Mouse (Mus musculus): ENCODE measurements around the gene Plpp3. TPM values are rescaled to one million over a fixed set of nuclear protein-coding genes. Genes with fewer than 3 reads are reported as not detected.
A peak's percentile ranks its signal among the peaks of the same experiment; 100 is the strongest.

Plpp3 gene
- polyA plus RNA-seq, 1 experiment from 2014 or later: 67.7 TPM

DNA sequence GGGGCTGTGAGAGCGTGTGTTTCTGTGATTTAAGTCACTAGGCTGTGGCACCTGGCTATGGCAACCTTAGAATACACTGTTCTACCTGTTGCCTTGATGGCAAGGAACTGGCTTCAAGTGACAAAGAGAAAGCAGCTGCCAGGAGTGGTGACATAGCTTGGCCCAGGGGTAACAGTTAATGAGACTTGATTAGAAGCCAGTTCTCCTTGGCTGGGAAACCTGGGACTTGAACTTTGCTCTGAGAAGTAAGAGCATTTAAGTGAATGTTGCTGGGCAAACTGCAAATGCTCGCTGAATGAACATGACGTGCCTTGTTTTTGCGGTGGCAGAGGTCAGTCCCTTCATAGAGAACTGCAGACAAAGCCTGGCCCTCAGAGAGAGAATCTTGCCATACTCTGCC is 122.7 kb downstream of the Plpp3 start:
- Histone ChIP-seq H3K27me3 (replicated peaks; ENCODE audit: control insufficient read depth, insufficient read depth, low read length) (no peaks in the 10 kb centered on the region), H3K9ac (replicated peaks; ENCODE audit: low read depth, low read length) (no peak overlapping the region), H3K27ac (ENCODE audit: low read length) (no peak overlapping the region), H3K4me2 (ENCODE audit: low read length) (no peak overlapping the region), H3K4me3 (replicated peaks; ENCODE audit: low read length) (no peak overlapping the region), H3K9me3 (ENCODE audit: control insufficient read depth, low read length) (no peaks in the 10 kb centered on the region), H3K36me3 (ENCODE audit: control insufficient read depth, insufficient read depth) (no peaks in the 10 kb centered on the region), H3K4me1 (replicated peaks; ENCODE audit: control insufficient read depth, insufficient read depth, low read length) (peaks cover 16% of the 10 kb centered on the region)
- ATAC-seq: no peak
- WGBS: 65% methylated on average over 4 of the region's 4 CpGs

DNA sequence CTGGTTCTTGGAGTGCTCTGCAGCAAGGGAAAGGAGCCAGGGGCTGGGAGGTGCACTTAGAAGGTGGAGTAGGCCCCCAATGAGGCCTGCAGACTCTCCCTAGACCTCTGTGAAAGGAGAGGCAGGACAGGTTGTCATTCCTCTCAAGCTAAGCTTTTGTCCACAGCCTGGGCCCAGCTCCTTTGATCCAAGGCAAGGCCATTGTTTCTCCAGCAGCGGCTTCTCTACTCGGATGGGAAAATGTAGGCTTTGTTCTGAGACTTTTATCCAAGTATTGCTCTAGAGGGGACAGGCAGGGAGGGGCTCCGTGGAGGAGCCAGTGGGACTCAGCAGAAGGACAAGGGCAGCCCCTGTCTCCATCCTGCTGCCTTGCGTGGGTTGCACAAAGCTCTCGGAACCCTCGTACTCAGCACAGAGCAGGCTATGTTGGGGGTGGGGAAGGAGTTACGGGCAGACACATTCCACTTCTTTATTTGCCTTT is 124.6 kb downstream of the Plpp3 start:
- Histone ChIP-seq H3K9ac (replicated peaks; ENCODE audit: low read depth, low read length) (no peak overlapping the region), H3K4me3 (replicated peaks; ENCODE audit: low read length) (no peak overlapping the region), H3K27ac (ENCODE audit: low read length) (no peak overlapping the region), H3K4me2 (ENCODE audit: low read length) (no peak overlapping the region), H3K36me3 (ENCODE audit: control insufficient read depth, insufficient read depth) (no peaks in the 10 kb centered on the region), H3K27me3 (replicated peaks; ENCODE audit: control insufficient read depth, insufficient read depth, low read length) (no peaks in the 10 kb centered on the region), H3K9me3 (ENCODE audit: control insufficient read depth, low read length) (no peaks in the 10 kb centered on the region), H3K4me1 (replicated peaks; ENCODE audit: control insufficient read depth, insufficient read depth, low read length) (peaks cover 11% of the 10 kb centered on the region)
- WGBS: 9% methylated on average over 7 of the region's 7 CpGs
- ATAC-seq: peak; percentile 40; the same call in 1 of the 2 replicates

Other genes starting within 250 kb of the Plpp3 start
- 0.07 and 0.28 TPM in 2 replicates for gene Fyb2, start 243.9 kb upstream of the Plpp3 start, polyA plus RNA-seq (2015; fragmentation: Nextera tagmentation; extraction: Ambion mirVana)
- gene Prkaa2, start 47.5 kb upstream of the Plpp3 start, polyA plus RNA-seq (2015; fragmentation: Nextera tagmentation; extraction: Ambion mirVana): 14.0 and 14.4 TPM in 2 replicates